Mouse (Mus musculus): Measurements from ENCODE around the gene Mmp23. TPM values are rescaled to one million over a fixed set of nuclear protein-coding genes. Genes with fewer than 3 reads are reported as not detected.

The Mmp23 gene
- polyA plus RNA-seq, 1 experiment, result not detected

GRCm38 (mm10) chr4:155643531-155643930, 9.7 kb downstream of the Mmp23 start:
- Histone ChIP-seq H3K4me3 (replicated peaks) (no peak overlapping the region), H3K4me1 (ENCODE audit: control insufficient read depth) (no peaks in the 10 kb centered on the region), H3K27me3 (ENCODE audit: control insufficient read depth) (no peaks in the 10 kb centered on the region), H3K36me3 (ENCODE audit: control insufficient read depth) (peaks cover 87% of the 10 kb centered on the region), H3K9me3 (ENCODE audit: control insufficient read depth, low read length) (no peaks in the 10 kb centered on the region)
- TF ChIP-seq TAL1 (IDR thresholded peaks at IDR 0.05; ENCODE audit: low read length) (no peak), GATA1 (IDR thresholded peaks at IDR 0.05; ENCODE audit: low read length) (no peak)

- H3K36me3 ChIP-seq (ENCODE audit: control insufficient read depth), result peaks cover 94% of the 10 kb centered on the region
- H3K27me3 ChIP-seq (ENCODE audit: control insufficient read depth), result no peaks in the 10 kb centered on the region
- H3K9me3 ChIP-seq (ENCODE audit: control insufficient read depth, low read length), result no peaks in the 10 kb centered on the region
- no peaks in the 10 kb centered on the region for H3K4me1 ChIP-seq (ENCODE audit: control insufficient read depth)
- TF ChIP-seq GATA1 (IDR thresholded peaks at IDR 0.05; ENCODE audit: low read length) (no peak), TAL1 (IDR thresholded peaks at IDR 0.05; ENCODE audit: low read length) (no peak)
- no peak overlapping the region for H3K4me3 ChIP-seq (replicated peaks)
Observed at GRCm38 (mm10) chr4:155635766-155636499, 17.3 kb downstream of the Mmp23 start.

GRCm38 (mm10) chr4:155630267-155630666, 22.9 kb downstream of the Mmp23 start:
- Histone ChIP-seq H3K27me3 (ENCODE audit: control insufficient read depth) (no peaks in the 10 kb centered on the region), H3K4me1 (ENCODE audit: control insufficient read depth) (peaks cover 8% of the 10 kb centered on the region), H3K4me3 (replicated peaks) (no peak overlapping the region), H3K36me3 (ENCODE audit: control insufficient read depth) (peaks cover 83% of the 10 kb centered on the region), H3K9me3 (ENCODE audit: control insufficient read depth, low read length) (no peaks in the 10 kb centered on the region)
- TF ChIP-seq TAL1 (IDR thresholded peaks at IDR 0.05; ENCODE audit: low read length) (no peak), GATA1 (IDR thresholded peaks at IDR 0.05; ENCODE audit: low read length) (no peak)

GRCm38 (mm10) chr4:155624338-155625291, 28.6 kb downstream of the Mmp23 start, which contains the start of gene Cdk11b:
TSS of gene Cdk11b (plus strand) at chr4:155624854.
- H3K27me3 ChIP-seq (ENCODE audit: control insufficient read depth), result no peaks in the 10 kb centered on the region
- H3K36me3 ChIP-seq (ENCODE audit: control insufficient read depth), result peaks cover 59% of the 10 kb centered on the region
- H3K9me3 ChIP-seq (ENCODE audit: control insufficient read depth, low read length), result no peaks in the 10 kb centered on the region
- H3K4me1 ChIP-seq (ENCODE audit: control insufficient read depth), result peaks cover 31% of the 10 kb centered on the region
- H3K4me3 ChIP-seq (replicated peaks), result peak within 1 kb of the TSS; percentile 88
- TF ChIP-seq TAL1 (IDR thresholded peaks at IDR 0.05; ENCODE audit: low read length) (no peak), GATA1 (IDR thresholded peaks at IDR 0.05; ENCODE audit: low read length) (no peak; the same call in 1 of the 2 replicates)

GRCm38 (mm10) chr4:155618321-155618720, 34.9 kb downstream of the Mmp23 start:
- peaks cover 86% of the 10 kb centered on the region for H3K36me3 ChIP-seq (ENCODE audit: control insufficient read depth)

GRCm38 (mm10) chr4:155613264-155613663, 39.9 kb downstream of the Mmp23 start:
- peaks cover 91% of the 10 kb centered on the region for H3K36me3 ChIP-seq (ENCODE audit: control insufficient read depth)
- no peaks in the 10 kb centered on the region for H3K9me3 ChIP-seq (ENCODE audit: control insufficient read depth, low read length)
- H3K27me3 ChIP-seq (ENCODE audit: control insufficient read depth), result no peaks in the 10 kb centered on the region
- TF ChIP-seq TAL1 (IDR thresholded peaks at IDR 0.05; ENCODE audit: low read length) (no peak), GATA1 (IDR thresholded peaks at IDR 0.05; ENCODE audit: low read length) (no peak)
- no peak overlapping the region for H3K4me3 ChIP-seq (replicated peaks)
- H3K4me1 ChIP-seq (ENCODE audit: control insufficient read depth), result peaks cover 11% of the 10 kb centered on the region

More at GRCm38 (mm10) chr4:155618321-155618720, 34.9 kb downstream of the Mmp23 start:
- no peaks in the 10 kb centered on the region for H3K27me3 ChIP-seq (ENCODE audit: control insufficient read depth)
- H3K4me3 ChIP-seq (replicated peaks), result no peak overlapping the region
- no peaks in the 10 kb centered on the region for H3K9me3 ChIP-seq (ENCODE audit: control insufficient read depth, low read length)
- TF ChIP-seq TAL1 (IDR thresholded peaks at IDR 0.05; ENCODE audit: low read length), result no peak
- no peak; the same call in 1 of the 2 replicates for TF ChIP-seq GATA1 (IDR thresholded peaks at IDR 0.05; ENCODE audit: low read length)
- peaks cover 28% of the 10 kb centered on the region for H3K4me1 ChIP-seq (ENCODE audit: control insufficient read depth)

- Histone ChIP-seq H3K36me3 (ENCODE audit: control insufficient read depth) (peaks cover 88% of the 10 kb centered on the region), H3K4me1 (ENCODE audit: control insufficient read depth) (no peaks in the 10 kb centered on the region; the same call in 1 of the 2 replicates), H3K4me3 (replicated peaks) (no peak overlapping the region), H3K9me3 (ENCODE audit: control insufficient read depth, low read length) (no peaks in the 10 kb centered on the region), H3K27me3 (ENCODE audit: control insufficient read depth) (no peaks in the 10 kb centered on the region)
- TF ChIP-seq TAL1 (IDR thresholded peaks at IDR 0.05; ENCODE audit: low read length) (no peak), GATA1 (IDR thresholded peaks at IDR 0.05; ENCODE audit: low read length) (no peak)
Observed at GRCm38 (mm10) chr4:155611860-155612259, 41.3 kb downstream of the Mmp23 start.

GRCm38 (mm10) chr4:155606825-155607224, 46.4 kb downstream of the Mmp23 start:
- TF ChIP-seq TAL1 (IDR thresholded peaks at IDR 0.05; ENCODE audit: low read length), result no peak
- Histone ChIP-seq H3K9me3 (ENCODE audit: control insufficient read depth, low read length) (no peaks in the 10 kb centered on the region), H3K4me3 (replicated peaks) (no peak overlapping the region), H3K27me3 (ENCODE audit: control insufficient read depth) (no peaks in the 10 kb centered on the region), H3K4me1 (ENCODE audit: control insufficient read depth) (peaks cover 30% of the 10 kb centered on the region), H3K36me3 (ENCODE audit: control insufficient read depth) (peaks cover 78% of the 10 kb centered on the region)

GRCm38 (mm10) chr4:155605132-155605531, 48.1 kb downstream of the Mmp23 start:
- no peaks in the 10 kb centered on the region for H3K27me3 ChIP-seq (ENCODE audit: control insufficient read depth)
- H3K4me1 ChIP-seq (ENCODE audit: control insufficient read depth), result peaks cover 39% of the 10 kb centered on the region
- H3K4me3 ChIP-seq (replicated peaks), result no peak overlapping the region
- peaks cover 63% of the 10 kb centered on the region for H3K36me3 ChIP-seq (ENCODE audit: control insufficient read depth)
- TF ChIP-seq GATA1 (IDR thresholded peaks at IDR 0.05; ENCODE audit: low read length), result no peak
- TF ChIP-seq TAL1 (IDR thresholded peaks at IDR 0.05; ENCODE audit: low read length), result no peak
- H3K9me3 ChIP-seq (ENCODE audit: control insufficient read depth, low read length), result no peaks in the 10 kb centered on the region

Data from erythroblast, embryonic 14.5 days (primary cell).